Mouse (Mus musculus) cerebellum, adult 2 months (tissue): ENCODE results near the gene Parp14.

Experiments
- CTCF ChIP-seq: fragments of 200-500 bp; IDR thresholded peaks from 2 replicates; pipeline ENCODE4 v1.5.1; 2011; ENCODE audit warnings: low read depth, mild to moderate bottlenecking, control low read depth, low read length, moderate library complexity, borderline replicate concordance; ENCODE audit not compliant: insufficient read depth
- POLR2A ChIP-seq: fragments of 200-500 bp; IDR thresholded peaks from 2 replicates; pipeline ENCODE4 v1.6.1; 2011; ENCODE audit warnings: low read length, control low read depth, borderline replicate concordance; ENCODE audit not compliant: insufficient read depth

- TF ChIP-seq CTCF (no peak), POLR2A (no peak)
These were observed 69.2 kb downstream of the Parp14 start for GRCm38 (mm10) chr16:35802163-35802562.
